Mouse (Mus musculus): ENCODE measurements around the gene Fam222b. TPM values are rescaled to one million over a fixed set of nuclear protein-coding genes. Genes with fewer than 3 reads are reported as not detected.

The Fam222b gene
- polyA plus RNA-seq, 1 experiment from 2014 or later, result 15.2 TPM

GRCm38 (mm10) chr11:78172034-78172747, 77.7 kb downstream of the Fam222b start:
- Histone ChIP-seq H3K9ac (replicated peaks; ENCODE audit: low read depth, low read length) (no peak overlapping the region), H3K4me3 (ENCODE audit: low read depth, low read length) (no peak overlapping the region), H3K27ac (ENCODE audit: low read length) (no peak overlapping the region), H3K9me3 (ENCODE audit: control insufficient read depth, low read depth, low read length) (no peaks in the 10 kb centered on the region), H3K4me2 (replicated peaks; ENCODE audit: low read depth, low read length) (no peak overlapping the region), H3K36me3 (ENCODE audit: control insufficient read depth, insufficient read depth, low read length) (peaks cover 8% of the 10 kb centered on the region; the same call in 1 of the 2 replicates), H3K4me1 (ENCODE audit: control insufficient read depth, insufficient read depth, low read length) (peaks cover 5% of the 10 kb centered on the region; the same call in 1 of the 2 replicates), H3K27me3 (ENCODE audit: control insufficient read depth, insufficient read depth, low read length) (no peaks in the 10 kb centered on the region)
- ATAC-seq (ENCODE audit: insufficient number of reproducible peaks, insufficient read depth, low FRiP score, low read depth), result no peak
- WGBS, result 81% methylated on average over 16 of the region's 16 CpGs

- WGBS, result 86% methylated on average over 19 of the region's 19 CpGs
- H3K9ac ChIP-seq (replicated peaks; ENCODE audit: low read depth, low read length), result no peak overlapping the region
These were observed 78.4 kb downstream of the Fam222b start for GRCm38 (mm10) chr11:78172748-78173383.

GRCm38 (mm10) chr11:78174506-78174905, 80.0 kb downstream of the Fam222b start:
- Histone ChIP-seq H3K4me3 (ENCODE audit: low read depth, low read length) (no peak overlapping the region), H3K4me2 (replicated peaks; ENCODE audit: low read depth, low read length) (no peak overlapping the region), H3K4me1 (ENCODE audit: control insufficient read depth, insufficient read depth, low read length) (peaks cover 12% of the 10 kb centered on the region; the same call in 1 of the 2 replicates), H3K36me3 (ENCODE audit: control insufficient read depth, insufficient read depth, low read length) (peaks cover 8% of the 10 kb centered on the region; the same call in 1 of the 2 replicates), H3K9me3 (ENCODE audit: control insufficient read depth, low read depth, low read length) (no peaks in the 10 kb centered on the region), H3K9ac (replicated peaks; ENCODE audit: low read depth, low read length) (no peak overlapping the region), H3K27ac (ENCODE audit: low read length) (no peak overlapping the region), H3K27me3 (ENCODE audit: control insufficient read depth, insufficient read depth, low read length) (no peaks in the 10 kb centered on the region)
- WGBS, result 71% methylated on average over 3 of the region's 3 CpGs
- no peak for ATAC-seq (ENCODE audit: insufficient number of reproducible peaks, insufficient read depth, low FRiP score, low read depth)

More at GRCm38 (mm10) chr11:78172748-78173383, 78.4 kb downstream of the Fam222b start:
- ATAC-seq (ENCODE audit: insufficient number of reproducible peaks, insufficient read depth, low FRiP score, low read depth), result no peak
- no peaks in the 10 kb centered on the region for H3K27me3 ChIP-seq (ENCODE audit: control insufficient read depth, insufficient read depth, low read length)
- H3K27ac ChIP-seq (ENCODE audit: low read length), result no peak overlapping the region
- H3K9me3 ChIP-seq (ENCODE audit: control insufficient read depth, low read depth, low read length), result no peaks in the 10 kb centered on the region
- H3K4me1 ChIP-seq (ENCODE audit: control insufficient read depth, insufficient read depth, low read length), result peaks cover 9% of the 10 kb centered on the region; the same call in 1 of the 2 replicates
- H3K4me3 ChIP-seq (ENCODE audit: low read depth, low read length), result no peak overlapping the region
- H3K4me2 ChIP-seq (replicated peaks; ENCODE audit: low read depth, low read length), result no peak overlapping the region
- H3K36me3 ChIP-seq (ENCODE audit: control insufficient read depth, insufficient read depth, low read length), result peaks cover 8% of the 10 kb centered on the region; the same call in 1 of the 2 replicates

- Histone ChIP-seq H3K4me2 (replicated peaks; ENCODE audit: low read depth, low read length) (peak overlapping the region; percentile 94), H3K4me3 (ENCODE audit: low read depth, low read length) (peak overlapping the region; percentile 56), H3K36me3 (ENCODE audit: control insufficient read depth, insufficient read depth, low read length) (peaks cover 16% of the 10 kb centered on the region), H3K27ac (ENCODE audit: low read length) (peak overlapping the region; percentile 98), H3K27me3 (ENCODE audit: control insufficient read depth, insufficient read depth, low read length) (no peaks in the 10 kb centered on the region), H3K9me3 (ENCODE audit: control insufficient read depth, low read depth, low read length) (no peaks in the 10 kb centered on the region), H3K9ac (replicated peaks; ENCODE audit: low read depth, low read length) (peak overlapping the region; percentile 69), H3K4me1 (ENCODE audit: control insufficient read depth, insufficient read depth, low read length) (peaks cover 26% of the 10 kb centered on the region)
- 1% methylated on average over 9 of the region's 10 CpGs for WGBS
- no peak for ATAC-seq (ENCODE audit: insufficient number of reproducible peaks, insufficient read depth, low FRiP score, low read depth)
These were observed 81.4 kb downstream of the Fam222b start for GRCm38 (mm10) chr11:78175771-78176401.

- Histone ChIP-seq H3K27me3 (ENCODE audit: control insufficient read depth, insufficient read depth, low read length) (no peaks in the 10 kb centered on the region), H3K4me2 (replicated peaks; ENCODE audit: low read depth, low read length) (peak within 1 kb of the TSS; percentile 94), H3K9me3 (ENCODE audit: control insufficient read depth, low read depth, low read length) (no peaks in the 10 kb centered on the region), H3K4me3 (ENCODE audit: low read depth, low read length) (peak within 1 kb of the TSS; percentile 56), H3K27ac (ENCODE audit: low read length) (peak within 1 kb of the TSS; percentile 98), H3K36me3 (ENCODE audit: control insufficient read depth, insufficient read depth, low read length) (peaks cover 22% of the 10 kb centered on the region), H3K4me1 (ENCODE audit: control insufficient read depth, insufficient read depth, low read length) (peaks cover 30% of the 10 kb centered on the region), H3K9ac (replicated peaks; ENCODE audit: low read depth, low read length) (peak within 1 kb of the TSS; percentile 69)
- peak; percentile 64 for ATAC-seq (ENCODE audit: insufficient number of reproducible peaks, insufficient read depth, low FRiP score, low read depth)
- WGBS, result under 1% methylated on average over 32 of the region's 32 CpGs
These were observed 82.0 kb downstream of the Fam222b start, which contains the start of the genes Nek8 and Tlcd1 for GRCm38 (mm10) chr11:78176402-78176862. Gene Nek8 (minus strand): TSS chr11:78176675. Gene Tlcd1 (plus strand): TSS chr11:78176711.

GRCm38 (mm10) chr11:78176905-78177331, 82.5 kb downstream of the Fam222b start:
- Histone ChIP-seq H3K4me2 (replicated peaks; ENCODE audit: low read depth, low read length) (peak overlapping the region; percentile 94), H3K4me1 (ENCODE audit: control insufficient read depth, insufficient read depth, low read length) (peaks cover 34% of the 10 kb centered on the region), H3K9me3 (ENCODE audit: control insufficient read depth, low read depth, low read length) (no peaks in the 10 kb centered on the region), H3K4me3 (ENCODE audit: low read depth, low read length) (peak overlapping the region; percentile 56), H3K9ac (replicated peaks; ENCODE audit: low read depth, low read length) (peak overlapping the region; percentile 69), H3K36me3 (ENCODE audit: control insufficient read depth, insufficient read depth, low read length) (peaks cover 27% of the 10 kb centered on the region), H3K27ac (ENCODE audit: low read length) (peak overlapping the region; percentile 98), H3K27me3 (ENCODE audit: control insufficient read depth, insufficient read depth, low read length) (no peaks in the 10 kb centered on the region)
- WGBS, result under 1% methylated on average over 23 of the region's 23 CpGs
- no peak for ATAC-seq (ENCODE audit: insufficient number of reproducible peaks, insufficient read depth, low FRiP score, low read depth)

GRCm38 (mm10) chr11:78177437-78177836, 83.0 kb downstream of the Fam222b start:
- Histone ChIP-seq H3K36me3 (ENCODE audit: control insufficient read depth, insufficient read depth, low read length) (peaks cover 30% of the 10 kb centered on the region), H3K9ac (replicated peaks; ENCODE audit: low read depth, low read length) (peak overlapping the region; percentile 69; the same call in 1 of the 2 replicates), H3K4me2 (replicated peaks; ENCODE audit: low read depth, low read length) (peak overlapping the region; percentile 94), H3K4me3 (ENCODE audit: low read depth, low read length) (peak overlapping the region; percentile 56), H3K27ac (ENCODE audit: low read length) (peak overlapping the region; percentile 98), H3K27me3 (ENCODE audit: control insufficient read depth, insufficient read depth, low read length) (no peaks in the 10 kb centered on the region), H3K4me1 (ENCODE audit: control insufficient read depth, insufficient read depth, low read length) (peaks cover 40% of the 10 kb centered on the region), H3K9me3 (ENCODE audit: control insufficient read depth, low read depth, low read length) (no peaks in the 10 kb centered on the region)
- peak; percentile 20; the same call in 1 of the 2 replicates for ATAC-seq (ENCODE audit: insufficient number of reproducible peaks, insufficient read depth, low FRiP score, low read depth)
- under 1% methylated on average over 10 of the region's 10 CpGs for WGBS

All from stomach, embryonic 14.5 days (tissue).